Mouse (Mus musculus) G1E-ER4 (cell line): ENCODE data around the gene Kif26b. TPM values are rescaled to one million over a fixed set of nuclear protein-coding genes. Genes with fewer than 3 reads are reported as not detected.

Experiments used
- GATA1 ChIP-seq: IDR thresholded peaks from one replicate; pipeline ENCODE4 v1.8.0; 2012; ENCODE audit warnings: low read length, inconsistent platforms
- polyA plus RNA-seq: library from polyadenylated mRNA; stranded (reverse); fragments of >175 nt; gene quantifications from 2 replicates; pipeline ENCODE4 v1.2.3, GENCODE M21; 2012

The Kif26b gene
- polyA plus RNA-seq, 1 experiment, result 0.01 TPM

DNA sequence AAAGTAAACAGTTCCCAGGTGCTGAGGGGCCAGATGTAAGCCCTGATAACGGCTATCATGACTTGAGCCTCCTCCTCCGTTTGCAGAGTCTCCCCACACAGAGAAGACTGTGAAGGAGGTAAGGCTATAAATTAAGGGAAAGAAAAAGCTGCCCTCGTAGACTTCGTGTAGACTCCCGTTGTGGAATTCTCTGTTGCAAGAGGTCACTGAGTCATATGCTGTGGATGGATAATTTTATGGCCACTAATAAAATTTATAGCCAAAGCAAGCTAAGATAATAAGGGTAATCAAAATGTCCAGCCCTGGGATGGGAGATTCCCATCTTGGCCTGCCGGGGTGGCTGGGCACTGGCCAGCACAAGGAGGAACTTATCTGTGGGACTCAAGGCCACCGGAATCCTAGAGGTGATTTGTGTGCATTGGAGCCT is 179.0 kb downstream of the Kif26b start:
- TF ChIP-seq GATA1, result no peak

DNA sequence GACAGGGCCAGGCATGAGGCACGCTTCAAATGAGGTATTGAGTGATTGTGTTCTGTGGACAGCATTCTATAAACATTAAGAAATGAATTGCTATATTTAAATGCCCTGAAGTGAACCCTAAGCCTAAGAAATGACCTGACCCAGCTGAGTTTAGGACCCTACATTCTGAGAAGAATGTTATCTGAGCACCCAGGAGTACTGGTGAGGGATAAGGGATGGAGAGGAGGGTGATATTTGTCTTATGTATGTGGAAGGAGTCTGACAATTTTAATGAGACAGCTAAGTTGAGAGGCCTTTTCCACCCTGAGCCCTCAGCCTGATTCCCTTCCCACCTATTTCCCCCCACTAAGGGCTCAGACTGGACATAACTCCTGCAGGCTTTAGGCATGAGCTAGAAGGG is 179.4 kb downstream of the Kif26b start:
- TF ChIP-seq GATA1, result no peak

DNA sequence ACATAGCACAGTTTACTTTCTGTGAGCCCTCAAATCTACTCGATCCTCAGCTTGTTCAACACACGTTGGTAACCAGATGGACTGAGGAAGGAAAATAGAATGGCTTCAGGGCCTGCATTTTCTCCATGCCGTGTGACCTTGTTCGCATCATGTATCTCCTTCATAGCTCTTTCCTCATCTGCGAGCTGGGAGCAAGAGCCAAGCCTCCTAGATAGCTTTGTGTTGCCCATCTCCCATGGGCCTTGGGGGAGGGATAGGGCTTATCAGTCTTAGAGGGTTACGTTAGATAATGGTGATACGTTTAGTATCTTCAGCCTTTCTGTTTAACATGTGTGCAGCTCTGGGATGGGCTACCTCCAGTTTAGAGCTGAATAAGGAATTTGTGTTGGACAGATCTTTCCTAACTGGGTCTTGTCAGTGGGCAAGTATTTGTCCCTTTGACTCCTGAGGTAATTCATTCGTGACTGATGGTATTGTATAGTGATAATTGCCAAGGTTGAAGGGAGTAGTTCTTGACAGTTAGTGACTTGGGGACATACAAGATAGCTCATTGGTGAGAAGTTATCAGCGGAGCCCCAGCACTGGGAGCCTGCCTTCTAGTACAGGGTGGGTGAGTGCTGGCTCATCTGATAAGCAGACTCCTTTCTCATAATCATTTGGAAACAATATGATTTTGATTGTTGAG is 183.4 kb downstream of the Kif26b start:
- TF ChIP-seq GATA1, result peak; percentile 86

DNA sequence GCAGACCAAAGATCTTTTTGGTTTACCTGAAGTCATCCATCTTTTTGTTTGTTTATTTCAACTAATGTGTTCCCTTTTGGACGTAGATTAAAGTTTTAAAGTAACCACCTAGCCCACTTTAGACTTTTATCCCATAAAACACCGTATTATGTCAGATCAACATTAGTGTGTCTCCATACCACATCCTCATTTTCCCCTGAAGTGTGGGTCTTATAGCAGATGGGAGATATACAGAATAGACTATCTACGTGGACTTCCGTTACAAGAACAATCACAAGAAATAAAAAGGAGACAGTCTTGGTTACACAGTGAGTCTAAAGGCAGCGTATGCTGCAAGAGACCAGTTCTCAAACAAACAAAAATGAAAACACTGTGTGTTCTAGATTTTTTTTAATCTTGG is 185.3 kb downstream of the Kif26b start:
- no peak for TF ChIP-seq GATA1

DNA sequence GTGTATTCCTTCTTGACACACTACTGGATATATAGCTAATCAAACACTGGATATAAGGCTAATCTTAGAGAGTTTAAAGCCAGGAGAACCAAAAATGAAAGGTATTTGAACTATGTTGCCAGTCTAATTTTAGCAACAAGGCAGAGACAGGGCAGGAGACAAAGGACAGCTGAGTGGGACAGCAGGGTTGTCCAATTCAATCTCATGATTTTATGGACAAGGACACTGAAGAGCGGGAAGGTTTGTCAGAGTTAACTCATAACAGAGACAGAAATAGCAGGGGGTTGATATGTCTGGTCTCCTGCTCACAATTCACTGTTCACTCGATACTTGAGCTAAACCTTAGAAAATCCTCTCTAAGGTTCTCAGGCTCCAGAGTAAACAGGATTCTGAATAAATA is 187.5 kb downstream of the Kif26b start:
- no peak for TF ChIP-seq GATA1

DNA sequence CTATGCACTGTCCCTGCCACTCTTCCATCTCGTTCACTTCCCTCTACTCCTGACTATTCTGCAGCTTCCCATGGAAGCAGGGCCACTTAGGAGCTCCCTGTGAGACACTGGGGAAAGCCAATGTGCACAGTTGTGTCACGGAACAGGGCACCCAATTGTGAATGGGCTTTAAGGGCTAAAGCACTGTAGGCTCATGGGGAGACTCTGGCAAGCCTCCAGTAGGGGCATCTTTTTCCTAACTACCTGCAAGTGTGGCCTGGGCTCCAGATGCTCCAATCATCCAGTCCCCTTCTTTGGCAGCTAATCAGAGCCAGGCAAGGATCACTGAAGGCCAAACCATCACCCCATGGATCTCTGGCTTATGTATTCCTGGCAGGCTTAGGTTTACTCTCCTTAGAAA is 191.9 kb downstream of the Kif26b start:
- no peak for TF ChIP-seq GATA1

DNA sequence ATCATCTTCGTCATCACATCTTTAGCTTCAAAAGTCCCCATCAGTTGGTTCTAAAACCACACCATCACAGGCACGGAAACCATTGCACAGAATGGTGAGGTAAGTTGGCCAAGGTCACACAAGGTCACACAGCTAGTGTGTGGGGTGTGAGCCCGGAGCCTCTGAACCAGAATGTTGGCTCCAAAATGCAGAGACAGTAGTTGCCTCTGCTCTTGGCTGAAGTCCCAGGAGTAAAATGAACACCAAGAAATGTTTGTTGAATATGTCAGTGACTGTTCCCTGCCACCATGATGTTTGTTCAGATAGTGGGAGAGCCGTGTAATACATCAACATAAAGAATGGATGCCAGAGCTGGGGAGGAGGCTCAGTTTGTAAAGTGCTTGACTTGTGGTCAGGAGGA is 193.9 kb downstream of the Kif26b start:
- TF ChIP-seq GATA1, result no peak

DNA sequence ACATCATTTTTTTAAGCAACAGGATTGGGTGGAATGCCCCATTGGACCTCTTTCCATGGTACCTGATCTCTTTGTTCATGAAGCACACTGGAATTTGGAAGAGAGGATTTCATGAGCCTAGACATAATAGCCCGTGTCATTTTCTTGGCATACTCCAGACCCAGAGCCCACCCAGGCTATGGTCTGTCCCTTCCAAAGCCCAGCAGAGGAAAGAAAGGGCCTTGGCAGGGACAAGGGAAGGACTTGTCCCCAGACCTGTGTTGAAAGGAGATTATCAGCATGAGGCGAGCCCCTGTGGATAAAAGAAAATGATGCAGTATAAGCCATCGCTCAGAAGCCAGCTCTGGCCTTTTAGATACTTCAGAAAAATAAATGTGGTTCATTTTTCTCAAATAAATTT is 196.6 kb downstream of the Kif26b start:
- TF ChIP-seq GATA1, result no peak

DNA sequence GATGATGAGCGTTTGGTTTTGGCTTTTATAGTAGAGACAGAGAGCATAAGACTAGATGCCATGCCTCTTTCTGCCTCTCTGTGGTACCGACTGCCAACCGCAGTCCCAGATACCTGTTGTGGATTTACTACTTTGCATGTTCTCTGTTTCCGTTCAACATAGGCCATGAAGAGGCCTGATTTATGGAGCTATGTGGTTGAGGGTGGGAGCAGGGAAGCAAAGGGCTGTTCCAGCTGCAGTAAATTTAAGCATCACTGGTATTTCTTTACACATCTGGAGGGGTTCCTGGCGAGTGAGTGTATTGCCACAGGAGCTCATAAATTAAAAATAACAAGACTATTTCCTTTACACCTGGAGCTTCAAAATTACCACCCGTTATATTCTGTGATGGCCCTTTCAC is 199.3 kb downstream of the Kif26b start:
- no peak for TF ChIP-seq GATA1

DNA sequence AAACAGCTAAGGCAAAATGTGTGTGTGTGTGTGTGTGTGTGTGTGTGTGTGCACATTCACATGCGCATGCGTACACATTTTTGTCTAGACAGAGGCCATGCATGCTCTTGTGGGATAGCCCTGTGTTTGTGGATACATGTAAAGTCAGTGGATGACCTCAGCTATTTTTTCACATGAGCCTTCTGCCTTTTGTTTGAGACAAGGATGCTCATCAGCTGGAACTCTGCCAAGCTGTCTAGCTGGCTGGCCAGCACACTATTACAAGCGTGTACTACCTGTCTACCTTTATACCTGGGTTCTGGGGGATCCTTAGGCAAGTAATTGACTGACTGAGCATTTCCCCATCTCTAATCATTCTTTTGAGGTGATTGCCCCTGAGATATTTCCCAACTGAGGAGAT is 201.3 kb downstream of the Kif26b start:
- TF ChIP-seq GATA1, result no peak

DNA sequence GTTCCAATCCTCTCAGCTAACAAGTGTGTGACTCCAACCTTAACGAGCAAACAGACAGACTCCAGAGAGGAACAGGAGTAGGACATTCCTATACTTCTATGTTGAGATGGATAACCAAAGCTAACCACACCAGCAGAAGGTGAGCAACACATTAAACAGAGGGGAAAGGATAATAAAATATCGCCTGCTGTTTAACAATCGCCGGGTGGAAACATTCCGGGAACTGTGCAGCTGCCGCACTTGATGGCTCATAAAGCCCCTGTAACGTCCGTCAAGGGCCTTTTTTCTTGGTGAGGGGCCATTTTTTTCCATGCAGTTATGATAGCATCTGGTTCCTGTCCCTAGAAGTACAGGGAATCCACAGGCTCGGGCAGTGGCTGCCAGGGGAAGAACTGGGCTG is 204.1 kb downstream of the Kif26b start:
- TF ChIP-seq GATA1, result no peak

DNA sequence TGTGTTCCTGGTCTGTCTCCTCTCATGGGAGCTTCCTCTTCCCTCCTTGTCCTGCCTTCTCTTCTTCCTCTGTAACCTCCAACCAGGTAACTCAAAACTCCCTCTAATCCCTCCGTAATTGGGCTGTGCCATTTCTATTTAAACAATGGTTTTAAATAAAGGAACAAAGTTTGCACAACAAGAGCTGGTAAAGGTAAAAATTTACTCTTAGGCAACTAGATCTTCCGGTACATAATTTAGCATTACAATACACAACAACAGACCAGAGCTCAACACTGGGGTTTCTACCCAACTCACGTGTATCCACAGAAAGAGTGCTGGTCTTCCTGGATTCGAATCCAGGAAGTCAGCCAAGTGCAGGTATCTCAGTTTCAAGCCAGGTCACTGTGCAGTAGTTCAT is 205.7 kb downstream of the Kif26b start:
- no peak for TF ChIP-seq GATA1

DNA sequence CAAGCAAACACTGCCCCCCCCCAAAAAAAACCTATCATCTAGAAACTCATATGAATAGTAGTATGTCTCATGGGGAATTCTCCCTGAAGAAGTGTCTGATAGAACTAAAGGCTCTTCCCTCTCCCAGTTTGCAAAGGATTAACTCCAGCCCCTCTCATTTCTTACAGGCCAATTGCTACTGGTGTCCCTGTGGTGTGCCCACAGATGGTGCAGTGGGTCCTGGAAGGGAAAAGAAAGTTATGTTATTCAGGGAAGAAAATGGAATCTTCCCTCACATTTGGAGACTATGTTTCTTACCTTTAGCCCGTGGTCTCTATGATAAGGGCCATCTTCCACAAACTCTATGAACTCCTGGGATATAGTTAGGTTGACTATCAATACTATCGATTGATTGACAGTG is 208.0 kb downstream of the Kif26b start:
- TF ChIP-seq GATA1, result no peak

DNA sequence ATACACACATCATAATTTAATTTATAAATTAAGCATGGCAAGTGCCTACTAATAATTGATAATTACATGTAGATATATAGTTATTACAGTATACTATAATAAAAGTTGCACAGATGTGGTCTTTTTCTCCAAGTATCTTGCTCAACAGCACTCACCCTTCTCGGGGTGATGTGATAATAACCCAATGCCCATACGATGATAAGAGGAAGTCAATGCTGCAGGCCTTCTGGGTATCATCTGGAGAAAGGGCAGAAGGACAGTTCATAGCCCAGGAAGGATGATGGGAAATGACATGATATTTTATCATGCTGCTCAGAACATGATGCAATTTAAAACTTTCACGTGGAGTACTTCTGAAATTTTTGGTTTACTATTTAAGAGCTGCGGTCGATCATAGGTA is 214.9 kb downstream of the Kif26b start:
- TF ChIP-seq GATA1, result no peak

DNA sequence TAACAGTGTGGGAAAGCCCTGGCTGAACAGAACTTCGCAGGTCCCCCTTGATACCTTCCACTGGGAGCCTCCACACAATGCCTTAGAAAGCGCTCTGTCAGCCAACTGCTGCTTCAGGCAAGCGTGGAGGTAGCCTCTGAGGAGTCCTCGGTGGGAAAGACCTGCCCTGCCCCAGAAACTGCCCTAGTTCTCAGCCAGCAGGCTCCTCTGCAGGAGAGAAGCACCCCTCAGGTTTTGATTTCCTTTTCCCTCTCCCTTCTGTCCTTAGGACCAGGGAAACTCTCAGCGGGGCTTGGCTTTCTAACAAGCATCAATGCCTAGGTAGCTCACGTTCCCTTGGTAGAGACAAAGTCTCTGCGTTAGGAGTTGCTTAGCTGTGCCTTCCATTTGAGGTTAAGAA is 215.6 kb downstream of the Kif26b start:
- no peak for TF ChIP-seq GATA1

DNA sequence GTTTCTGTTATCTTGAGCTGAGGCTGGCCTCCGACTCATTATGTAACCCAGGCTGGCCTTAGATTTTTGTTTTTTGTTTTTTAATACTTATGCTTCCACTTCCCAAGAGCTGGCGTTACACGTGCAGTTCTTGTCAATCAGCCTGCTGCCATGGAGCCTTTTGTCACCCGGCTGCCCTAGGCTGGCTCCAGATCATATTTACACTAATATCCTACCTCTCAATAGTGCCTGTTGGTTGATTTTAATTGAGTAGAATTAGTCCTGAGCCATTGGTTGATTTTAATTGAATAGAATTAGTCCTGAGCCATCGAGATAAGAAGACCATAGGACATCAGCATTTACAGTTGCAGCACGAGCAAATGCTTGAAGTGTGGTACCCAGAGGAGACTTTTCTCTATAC is 216.0 kb downstream of the Kif26b start:
- TF ChIP-seq GATA1, result no peak

DNA sequence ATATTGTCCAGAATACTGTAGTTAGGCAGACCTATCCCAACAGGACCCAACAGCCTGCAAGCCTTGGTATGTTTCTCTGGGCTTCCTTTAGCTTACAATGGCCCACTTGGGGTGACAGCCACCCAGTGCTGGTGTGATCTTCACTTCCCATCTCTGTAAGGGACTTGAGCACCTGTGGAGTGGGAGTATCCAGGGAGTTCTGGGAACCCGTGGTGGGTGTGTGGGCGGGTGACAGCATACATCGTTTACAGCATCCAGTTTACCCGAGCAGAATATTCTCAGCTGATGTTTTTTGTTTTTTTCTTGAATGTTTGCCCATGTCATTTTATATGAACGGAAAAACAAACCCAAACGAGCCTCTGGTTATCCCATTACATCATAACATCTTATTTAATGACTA is 216.5 kb downstream of the Kif26b start:
- no peak for TF ChIP-seq GATA1
